Mouse (Mus musculus): ENCODE measurements at regions not wholly inside any gene's neighbourhood (a gene's known extent, or its start where the extent isn't known, plus 50 kb on each side); places are given as distances from the start of the nearest gene placed in this dataset.

GRCm38 (mm10) chr14:100361346-100362029 lies 77.0 kb upstream of the Klf12 start:
- no peaks in the 10 kb centered on the region for H3K4me1 ChIP-seq (ENCODE audit: control insufficient read depth, insufficient read depth, insufficient read length, low read length)
- no peak overlapping the region for H3K27ac ChIP-seq (replicated peaks; ENCODE audit: low read depth, low read length)
- no peak overlapping the region for H3K4me3 ChIP-seq (ENCODE audit: insufficient read depth, low read depth, low read length)

GRCm38 (mm10) chr14:100359881-100360280 lies 75.4 kb upstream of the Klf12 start:
- H3K4me1 ChIP-seq (ENCODE audit: control insufficient read depth, insufficient read depth, insufficient read length, low read length) = no peaks in the 10 kb centered on the region
- H3K27ac ChIP-seq (replicated peaks; ENCODE audit: low read depth, low read length) = no peak overlapping the region
- H3K4me3 ChIP-seq (ENCODE audit: insufficient read depth, low read depth, low read length) = no peak overlapping the region

GRCm38 (mm10) chr14:100357131-100357530 lies 72.7 kb upstream of the Klf12 start:
- Histone ChIP-seq H3K27ac (replicated peaks; ENCODE audit: low read depth, low read length) (no peak overlapping the region), H3K4me1 (ENCODE audit: control insufficient read depth, insufficient read depth, insufficient read length, low read length) (no peaks in the 10 kb centered on the region), H3K4me3 (ENCODE audit: insufficient read depth, low read depth, low read length) (no peak overlapping the region)

- Histone ChIP-seq H3K27ac (replicated peaks; ENCODE audit: low read depth, low read length) (no peak overlapping the region), H3K4me3 (ENCODE audit: insufficient read depth, low read depth, low read length) (no peak overlapping the region), H3K4me1 (ENCODE audit: control insufficient read depth, insufficient read depth, insufficient read length, low read length) (no peaks in the 10 kb centered on the region)
Measured at GRCm38 (mm10) chr14:100353508-100353907, 69.0 kb upstream of the Klf12 start.

GRCm38 (mm10) chr14:100352961-100353452 lies 68.5 kb upstream of the Klf12 start:
- no peak overlapping the region for H3K27ac ChIP-seq (replicated peaks; ENCODE audit: low read depth, low read length)
- H3K4me1 ChIP-seq (ENCODE audit: control insufficient read depth, insufficient read depth, insufficient read length, low read length) = no peaks in the 10 kb centered on the region
- no peak overlapping the region for H3K4me3 ChIP-seq (ENCODE audit: insufficient read depth, low read depth, low read length)

GRCm38 (mm10) chr14:100351004-100351403 lies 66.5 kb upstream of the Klf12 start:
- H3K4me1 ChIP-seq (ENCODE audit: control insufficient read depth, insufficient read depth, insufficient read length, low read length) = no peaks in the 10 kb centered on the region
- H3K4me3 ChIP-seq (ENCODE audit: insufficient read depth, low read depth, low read length) = no peak overlapping the region

GRCm38 (mm10) chr14:100350021-100350790 lies 65.7 kb upstream of the Klf12 start:
- H3K4me1 ChIP-seq (ENCODE audit: control insufficient read depth, insufficient read depth, insufficient read length, low read length) = no peaks in the 10 kb centered on the region
- no peak overlapping the region for H3K4me3 ChIP-seq (ENCODE audit: insufficient read depth, low read depth, low read length)
- H3K27ac ChIP-seq (replicated peaks; ENCODE audit: low read depth, low read length) = no peak overlapping the region

More at GRCm38 (mm10) chr14:100351004-100351403, 66.5 kb upstream of the Klf12 start:
- H3K27ac ChIP-seq (replicated peaks; ENCODE audit: low read depth, low read length) = no peak overlapping the region

GRCm38 (mm10) chr14:100348336-100349164 lies 64.1 kb upstream of the Klf12 start:
- no peaks in the 10 kb centered on the region for H3K4me1 ChIP-seq (ENCODE audit: control insufficient read depth, insufficient read depth, insufficient read length, low read length)
- no peak overlapping the region for H3K4me3 ChIP-seq (ENCODE audit: insufficient read depth, low read depth, low read length)
- no peak overlapping the region for H3K27ac ChIP-seq (replicated peaks; ENCODE audit: low read depth, low read length)

GRCm38 (mm10) chr14:100336926-100337325 lies 52.4 kb upstream of the Klf12 start:
- H3K4me3 ChIP-seq (ENCODE audit: insufficient read depth, low read depth, low read length) = no peak overlapping the region
- H3K4me1 ChIP-seq (ENCODE audit: control insufficient read depth, insufficient read depth, insufficient read length, low read length) = no peaks in the 10 kb centered on the region
- H3K27ac ChIP-seq (replicated peaks; ENCODE audit: low read depth, low read length) = no peak overlapping the region
